Mouse (Mus musculus): ENCODE data around the gene Tmem107. TPM values are rescaled to one million over a fixed set of nuclear protein-coding genes. Genes with fewer than 3 reads are reported as not detected.

Tmem107 gene
- polyA plus RNA-seq, 1 experiment from 2014 or later = 62.2 TPM

DNA sequence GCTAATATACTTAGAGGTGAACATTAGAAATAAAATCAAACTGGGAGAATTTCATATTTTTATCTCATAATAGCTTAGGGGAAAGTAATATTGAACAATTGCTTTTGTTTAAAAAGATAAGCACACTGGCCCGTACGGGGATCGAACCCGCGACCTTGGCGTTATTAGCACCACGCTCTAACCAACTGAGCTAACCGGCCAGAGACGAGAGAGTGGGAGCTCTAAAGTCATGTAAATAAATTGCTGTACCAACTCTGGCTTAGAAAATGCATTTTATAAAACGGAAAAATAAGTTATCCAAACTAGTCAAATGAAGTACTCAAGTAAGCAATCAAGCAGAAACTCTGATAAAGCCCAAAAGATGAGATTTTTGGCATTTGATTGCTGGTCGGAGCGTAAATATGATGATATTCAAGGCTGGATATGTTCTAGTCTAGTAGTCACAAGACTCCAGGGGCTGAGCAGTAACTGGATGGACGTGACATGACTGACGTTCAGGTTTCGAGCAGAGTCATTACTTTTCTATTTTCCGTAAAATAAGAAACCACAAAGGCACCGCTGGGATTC lies 8.3 kb upstream of the Tmem107 start:
- no peaks in the 10 kb centered on the region for H3K27me3 ChIP-seq (ENCODE audit: control insufficient read depth, insufficient read depth, low read length)
- H3K36me3 ChIP-seq (ENCODE audit: control insufficient read depth, insufficient read depth, low read length) = no peaks in the 10 kb centered on the region
- H3K9me3 ChIP-seq (ENCODE audit: control insufficient read depth, low read length) = no peaks in the 10 kb centered on the region
- H3K9ac ChIP-seq (ENCODE audit: low read depth, low read length) = no peak overlapping the region; the same call in 1 of the 2 replicates
- peak overlapping the region; percentile 89 for H3K4me3 ChIP-seq (ENCODE audit: low read length)
- no peak; the same call in 1 of the 2 replicates for ATAC-seq (ENCODE audit: low FRiP score, low TSS enrichment)
- peaks cover 24% of the 10 kb centered on the region for H3K4me1 ChIP-seq (ENCODE audit: control insufficient read depth, insufficient read depth, low read length)
- H3K4me2 ChIP-seq (replicated peaks; ENCODE audit: low read depth, low read length) = peak overlapping the region; percentile 96
- H3K27ac ChIP-seq (ENCODE audit: low read depth, low read length) = peak overlapping the region; percentile 45; the same call in 1 of the 2 replicates
- 1% methylated on average over 17 of the region's 17 CpGs for WGBS

DNA sequence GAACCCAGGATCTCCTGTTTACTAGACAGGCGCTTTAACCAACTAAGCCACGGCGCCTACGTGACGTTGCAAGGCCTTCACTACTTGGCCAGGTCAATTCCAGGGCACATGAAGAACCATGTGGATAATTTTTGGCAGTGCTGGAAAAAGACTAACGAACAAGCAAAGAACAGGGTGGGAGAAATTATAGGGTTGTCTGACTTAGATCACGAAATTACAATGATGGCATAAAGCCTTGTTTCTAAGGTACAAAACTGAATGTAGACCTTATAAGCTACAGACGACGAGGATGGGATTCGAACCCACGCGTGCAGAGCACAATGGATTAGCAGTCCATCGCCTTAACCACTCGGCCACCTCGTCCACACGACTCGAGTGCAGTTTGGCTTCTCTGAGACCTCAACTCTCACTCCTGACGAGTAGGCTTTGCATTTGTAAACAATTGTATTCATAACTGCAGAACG lies 7.8 kb upstream of the Tmem107 start:
- Histone ChIP-seq H3K4me3 (ENCODE audit: low read length) (peak overlapping the region; percentile 89), H3K36me3 (ENCODE audit: control insufficient read depth, insufficient read depth, low read length) (no peaks in the 10 kb centered on the region), H3K4me2 (replicated peaks; ENCODE audit: low read depth, low read length) (peak overlapping the region; percentile 52), H3K4me1 (ENCODE audit: control insufficient read depth, insufficient read depth, low read length) (peaks cover 24% of the 10 kb centered on the region), H3K9me3 (ENCODE audit: control insufficient read depth, low read length) (no peaks in the 10 kb centered on the region), H3K9ac (ENCODE audit: low read depth, low read length) (peak overlapping the region; percentile 38; the same call in 1 of the 2 replicates), H3K27ac (ENCODE audit: low read depth, low read length) (peak overlapping the region; percentile 45; the same call in 1 of the 2 replicates), H3K27me3 (ENCODE audit: control insufficient read depth, insufficient read depth, low read length) (no peaks in the 10 kb centered on the region)
- under 1% methylated on average over 19 of the region's 19 CpGs for WGBS
- ATAC-seq (ENCODE audit: low FRiP score, low TSS enrichment) = peak; percentile 58

DNA sequence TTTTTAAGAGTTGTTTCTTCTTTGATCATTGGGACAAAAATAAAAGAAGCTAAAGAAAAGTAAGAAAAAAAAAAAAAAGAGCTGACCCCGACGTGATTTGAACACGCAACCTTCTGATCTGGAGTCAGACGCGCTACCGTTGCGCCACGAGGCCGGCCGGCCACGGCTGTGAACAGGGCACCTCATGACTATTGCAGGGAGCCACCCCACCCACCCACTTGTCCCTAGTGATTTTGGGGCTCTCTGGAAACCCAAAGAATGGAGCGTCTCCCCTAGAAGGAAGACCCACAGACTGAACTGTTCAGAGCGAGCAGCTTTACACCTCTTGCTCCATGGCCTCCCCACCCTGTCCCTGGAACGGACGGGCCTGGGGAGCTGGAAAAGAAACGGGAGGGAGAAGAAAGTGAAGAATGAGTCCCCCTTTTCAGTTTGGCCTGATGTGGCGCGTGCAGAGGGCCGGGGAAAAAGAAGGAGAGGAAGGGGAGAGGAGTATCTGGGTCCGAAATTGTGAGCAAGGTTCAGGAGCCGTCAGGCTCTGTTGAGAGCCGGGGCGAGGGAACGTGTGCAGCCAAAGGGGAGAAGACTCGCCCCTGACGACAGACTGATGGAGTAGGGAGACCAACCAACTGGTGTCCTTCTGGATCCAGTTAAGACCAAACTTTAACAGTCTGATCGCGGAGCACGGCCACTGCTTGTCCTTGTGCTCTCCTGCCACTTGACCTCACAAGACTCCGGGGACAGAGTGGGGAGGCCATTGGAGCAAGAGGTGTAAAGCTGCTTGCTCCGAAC lies 7.0 kb upstream of the Tmem107 start:
- Histone ChIP-seq H3K9me3 (ENCODE audit: control insufficient read depth, low read length) (no peaks in the 10 kb centered on the region), H3K4me3 (ENCODE audit: low read length) (peak overlapping the region; percentile 89), H3K9ac (ENCODE audit: low read depth, low read length) (peak overlapping the region; percentile 59), H3K36me3 (ENCODE audit: control insufficient read depth, insufficient read depth, low read length) (no peaks in the 10 kb centered on the region), H3K27me3 (ENCODE audit: control insufficient read depth, insufficient read depth, low read length) (no peaks in the 10 kb centered on the region), H3K27ac (ENCODE audit: low read depth, low read length) (peak overlapping the region; percentile 71), H3K4me2 (replicated peaks; ENCODE audit: low read depth, low read length) (peak overlapping the region; percentile 69), H3K4me1 (ENCODE audit: control insufficient read depth, insufficient read depth, low read length) (peaks cover 20% of the 10 kb centered on the region)
- under 1% methylated on average over 31 of the region's 31 CpGs for WGBS
- ATAC-seq (ENCODE audit: low FRiP score, low TSS enrichment) = peak; percentile 43; the same call in 1 of the 2 replicates

DNA sequence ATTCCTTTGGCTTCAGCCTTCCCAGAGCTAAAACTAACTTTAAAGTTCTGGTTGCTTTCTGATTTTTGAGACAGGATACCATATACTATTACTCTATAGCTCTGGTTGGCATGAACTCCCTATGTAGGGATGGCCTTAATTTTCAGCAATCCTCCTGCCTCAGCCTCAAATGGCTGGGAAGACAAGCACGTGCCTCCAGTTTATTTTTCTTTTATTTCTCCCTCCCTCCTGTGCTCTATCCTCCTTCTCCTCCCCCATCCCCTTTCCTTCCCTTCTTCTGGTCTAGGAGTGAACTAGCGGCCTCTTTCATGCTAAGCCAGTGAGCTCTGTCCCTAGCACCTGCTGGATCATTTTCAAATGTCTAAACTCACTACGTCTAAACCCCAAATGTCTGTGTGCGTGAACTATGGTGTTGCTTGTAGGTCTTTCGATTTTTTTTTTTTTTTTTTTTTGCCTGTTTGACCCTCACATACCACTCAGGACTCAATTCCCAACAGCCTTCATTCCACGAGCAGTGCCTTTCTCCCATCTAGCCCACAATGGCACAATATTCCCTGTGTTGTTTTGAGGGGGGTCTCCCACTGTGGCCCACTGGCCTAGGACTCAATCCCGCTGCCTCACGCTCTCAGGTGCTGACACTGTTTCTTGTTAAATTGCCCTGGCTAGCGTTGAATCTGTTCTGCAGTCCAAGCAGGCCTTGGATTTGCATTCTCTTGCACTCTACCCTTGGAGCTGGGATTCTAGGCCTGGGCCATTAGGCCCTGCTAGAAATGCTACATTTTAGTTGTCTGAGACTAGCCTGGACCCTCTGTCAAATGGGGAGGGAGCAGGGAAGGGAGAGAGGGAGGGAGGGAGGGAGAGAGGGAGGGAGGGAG lies 6.1 kb upstream of the Tmem107 start:
- peaks cover 20% of the 10 kb centered on the region for H3K4me1 ChIP-seq (ENCODE audit: control insufficient read depth, insufficient read depth, low read length)
- H3K9ac ChIP-seq (ENCODE audit: low read depth, low read length) = peak overlapping the region; percentile 59
- H3K4me2 ChIP-seq (replicated peaks; ENCODE audit: low read depth, low read length) = peak overlapping the region; percentile 69
- ATAC-seq (ENCODE audit: low FRiP score, low TSS enrichment) = no peak
- H3K27ac ChIP-seq (ENCODE audit: low read depth, low read length) = peak overlapping the region; percentile 71
- H3K36me3 ChIP-seq (ENCODE audit: control insufficient read depth, insufficient read depth, low read length) = no peaks in the 10 kb centered on the region
- WGBS = 53% methylated on average over 9 of the region's 9 CpGs
- no peaks in the 10 kb centered on the region for H3K9me3 ChIP-seq (ENCODE audit: control insufficient read depth, low read length)
- H3K27me3 ChIP-seq (ENCODE audit: control insufficient read depth, insufficient read depth, low read length) = no peaks in the 10 kb centered on the region
- peak overlapping the region; percentile 89 for H3K4me3 ChIP-seq (ENCODE audit: low read length)

DNA sequence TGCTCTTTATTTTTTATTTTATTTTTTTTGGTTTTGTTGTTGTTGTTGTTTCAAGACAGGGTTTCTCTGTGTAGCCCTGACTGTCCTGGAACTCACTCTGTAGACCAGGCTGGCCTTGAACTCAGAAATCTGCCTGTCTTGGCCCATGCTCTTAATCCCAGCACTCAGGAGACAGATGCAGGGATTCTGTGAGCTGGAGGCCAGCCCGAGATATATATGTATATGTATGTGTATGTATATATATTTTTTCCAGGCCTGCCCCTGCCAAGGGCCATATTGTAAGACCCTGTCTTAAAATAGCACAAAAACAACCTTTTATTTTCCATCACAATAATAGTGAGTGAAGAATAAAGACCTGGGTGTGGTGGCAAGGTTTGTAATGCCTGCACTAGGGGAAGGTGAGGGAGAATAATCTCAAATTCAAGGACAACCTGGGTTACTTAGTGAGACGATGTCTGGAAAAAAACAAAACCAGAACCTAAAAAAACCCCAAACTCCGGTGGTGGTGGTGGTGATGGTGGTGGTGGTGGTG lies 5.1 kb upstream of the Tmem107 start:
- Histone ChIP-seq H3K4me1 (ENCODE audit: control insufficient read depth, insufficient read depth, low read length) (peaks cover 24% of the 10 kb centered on the region), H3K27me3 (ENCODE audit: control insufficient read depth, insufficient read depth, low read length) (no peaks in the 10 kb centered on the region), H3K4me3 (ENCODE audit: low read length) (no peak overlapping the region), H3K9me3 (ENCODE audit: control insufficient read depth, low read length) (no peaks in the 10 kb centered on the region), H3K36me3 (ENCODE audit: control insufficient read depth, insufficient read depth, low read length) (no peaks in the 10 kb centered on the region), H3K9ac (ENCODE audit: low read depth, low read length) (no peak overlapping the region), H3K27ac (ENCODE audit: low read depth, low read length) (no peak overlapping the region), H3K4me2 (replicated peaks; ENCODE audit: low read depth, low read length) (peak overlapping the region; percentile 77; the same call in 1 of the 2 replicates)
- WGBS = 70% methylated on average over 3 of the region's 3 CpGs
- ATAC-seq (ENCODE audit: low FRiP score, low TSS enrichment) = no peak

DNA sequence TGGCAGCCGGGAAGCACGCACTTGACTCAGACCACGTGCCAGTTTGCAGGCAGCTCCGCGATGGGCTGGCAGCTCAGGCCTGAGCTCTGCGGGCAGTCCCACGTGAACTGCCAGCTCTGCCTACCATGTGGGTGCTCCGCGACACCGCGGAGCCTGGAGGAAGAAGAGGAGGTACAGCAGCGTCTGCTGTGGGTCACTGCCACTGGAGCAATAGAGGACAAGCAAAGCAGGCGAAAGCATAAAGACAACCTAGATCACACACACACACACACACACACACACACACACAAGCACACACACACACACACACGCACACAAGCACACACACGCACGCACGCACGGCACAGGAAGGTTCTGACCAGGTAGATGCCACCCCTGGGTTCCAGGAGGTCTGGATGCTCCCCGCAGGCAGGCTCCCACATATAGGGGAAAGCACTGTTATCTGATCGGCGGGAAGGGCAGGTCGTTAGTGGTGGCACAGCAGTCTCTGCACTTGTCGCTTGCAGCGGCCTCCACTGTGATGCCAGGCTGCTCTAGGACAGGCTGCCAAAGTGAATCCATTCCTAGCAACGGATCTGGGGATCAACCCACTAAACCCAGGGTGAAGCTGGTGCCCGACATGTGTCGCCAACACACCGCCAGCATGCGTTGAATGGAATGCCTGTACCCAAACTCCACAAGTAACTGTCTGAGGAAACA lies 4.3 kb upstream of the Tmem107 start:
- H3K27ac ChIP-seq (ENCODE audit: low read depth, low read length) = no peak overlapping the region
- H3K4me1 ChIP-seq (ENCODE audit: control insufficient read depth, insufficient read depth, low read length) = peaks cover 18% of the 10 kb centered on the region
- H3K36me3 ChIP-seq (ENCODE audit: control insufficient read depth, insufficient read depth, low read length) = no peaks in the 10 kb centered on the region
- H3K9me3 ChIP-seq (ENCODE audit: control insufficient read depth, low read length) = no peaks in the 10 kb centered on the region
- no peak for ATAC-seq (ENCODE audit: low FRiP score, low TSS enrichment)
- no peaks in the 10 kb centered on the region for H3K27me3 ChIP-seq (ENCODE audit: control insufficient read depth, insufficient read depth, low read length)
- H3K9ac ChIP-seq (ENCODE audit: low read depth, low read length) = peak overlapping the region; percentile 40; the same call in 1 of the 2 replicates
- 1% methylated on average over 29 of the region's 29 CpGs for WGBS
- H3K4me3 ChIP-seq (ENCODE audit: low read length) = peak overlapping the region; percentile 42
- H3K4me2 ChIP-seq (replicated peaks; ENCODE audit: low read depth, low read length) = peak overlapping the region; percentile 77

DNA sequence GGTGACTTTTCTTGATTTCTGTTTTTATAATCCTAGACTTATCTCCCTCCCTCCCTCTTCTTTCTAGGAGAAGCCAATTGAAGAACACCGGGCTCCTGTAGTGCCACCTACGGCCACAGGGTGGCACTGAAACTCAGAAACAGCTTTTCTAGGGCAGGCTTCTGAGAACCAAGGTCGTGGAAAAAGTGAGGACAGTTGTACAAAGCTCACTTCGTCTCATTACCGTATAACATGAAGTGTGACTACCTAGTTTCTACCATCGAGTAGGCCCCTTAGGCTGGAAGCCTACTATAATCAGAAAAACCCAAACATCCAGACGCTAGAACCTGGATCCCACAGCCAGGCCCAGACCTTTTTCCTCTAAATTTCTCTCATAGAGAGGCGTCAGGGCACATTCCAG lies 3.6 kb upstream of the Tmem107 start:
- no peaks in the 10 kb centered on the region for H3K9me3 ChIP-seq (ENCODE audit: control insufficient read depth, low read length)
- WGBS = 10% methylated on average over 8 of the region's 8 CpGs
- peak overlapping the region; percentile 77 for H3K4me2 ChIP-seq (replicated peaks; ENCODE audit: low read depth, low read length)
- peaks cover 14% of the 10 kb centered on the region for H3K4me1 ChIP-seq (ENCODE audit: control insufficient read depth, insufficient read depth, low read length)
- no peaks in the 10 kb centered on the region for H3K27me3 ChIP-seq (ENCODE audit: control insufficient read depth, insufficient read depth, low read length)
- H3K4me3 ChIP-seq (ENCODE audit: low read length) = peak overlapping the region; percentile 42
- H3K9ac ChIP-seq (ENCODE audit: low read depth, low read length) = no peak overlapping the region
- H3K36me3 ChIP-seq (ENCODE audit: control insufficient read depth, insufficient read depth, low read length) = no peaks in the 10 kb centered on the region
- no peak overlapping the region for H3K27ac ChIP-seq (ENCODE audit: low read depth, low read length)
- ATAC-seq (ENCODE audit: low FRiP score, low TSS enrichment) = no peak

DNA sequence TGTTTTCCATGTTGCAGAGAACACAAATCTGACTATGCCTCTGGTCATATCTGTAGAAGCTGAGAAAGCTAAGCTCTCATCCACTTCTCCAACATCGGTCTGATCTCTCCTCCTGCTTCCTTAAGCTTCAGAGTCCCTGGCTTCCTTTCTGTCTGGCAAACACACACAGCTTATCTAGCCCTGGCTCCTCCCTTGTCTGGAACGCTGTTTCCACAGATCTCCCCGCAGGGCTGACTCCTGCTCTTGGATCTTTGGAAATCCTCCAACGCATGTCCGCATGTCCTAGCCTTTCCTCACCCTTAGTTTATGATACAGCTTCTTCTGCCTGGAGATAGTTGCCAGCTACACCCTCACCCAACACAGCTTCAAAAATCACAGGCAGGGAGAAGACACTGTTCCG lies 3.0 kb upstream of the Tmem107 start:
- H3K36me3 ChIP-seq (ENCODE audit: control insufficient read depth, insufficient read depth, low read length) = no peaks in the 10 kb centered on the region
- no peak overlapping the region for H3K9ac ChIP-seq (ENCODE audit: low read depth, low read length)
- H3K27ac ChIP-seq (ENCODE audit: low read depth, low read length) = no peak overlapping the region
- H3K4me2 ChIP-seq (replicated peaks; ENCODE audit: low read depth, low read length) = no peak overlapping the region
- H3K27me3 ChIP-seq (ENCODE audit: control insufficient read depth, insufficient read depth, low read length) = no peaks in the 10 kb centered on the region
- ATAC-seq (ENCODE audit: low FRiP score, low TSS enrichment) = no peak
- no peak overlapping the region for H3K4me3 ChIP-seq (ENCODE audit: low read length)
- no peaks in the 10 kb centered on the region for H3K9me3 ChIP-seq (ENCODE audit: control insufficient read depth, low read length)
- 66% methylated on average over 6 of the region's 6 CpGs for WGBS
- peaks cover 17% of the 10 kb centered on the region for H3K4me1 ChIP-seq (ENCODE audit: control insufficient read depth, insufficient read depth, low read length)
